Mouse (Mus musculus) lung, postnatal 25 days (tissue): ENCODE measurements around the gene Bcas3.

Source experiments
- DNase-seq: peaks from one replicate; pipeline ENCODE4 v3.0.0; 2022; ENCODE audit warnings: low spot score

The Bcas3 gene

DNA sequence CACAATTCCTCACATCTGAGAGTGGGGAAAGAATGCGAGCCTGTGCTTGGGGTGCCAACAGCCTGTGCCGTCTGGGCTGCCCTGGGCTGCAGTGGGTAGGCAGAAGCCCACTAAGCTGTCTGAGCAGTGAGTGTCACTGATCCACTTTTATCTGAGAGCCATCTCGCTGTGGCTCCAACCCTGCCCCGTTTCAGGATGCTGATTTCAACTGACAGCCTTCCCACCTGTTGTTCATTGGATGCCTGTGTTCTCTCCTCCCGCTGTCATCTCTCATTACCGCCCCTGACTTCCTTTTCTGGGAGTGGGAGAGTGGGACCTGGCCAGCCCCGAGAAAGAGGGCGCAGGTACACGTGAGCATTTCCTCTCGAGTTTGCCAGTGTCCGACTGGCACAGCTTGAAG is 398.2 kb downstream of the Bcas3 start:
- no peak for DNase-seq

DNA sequence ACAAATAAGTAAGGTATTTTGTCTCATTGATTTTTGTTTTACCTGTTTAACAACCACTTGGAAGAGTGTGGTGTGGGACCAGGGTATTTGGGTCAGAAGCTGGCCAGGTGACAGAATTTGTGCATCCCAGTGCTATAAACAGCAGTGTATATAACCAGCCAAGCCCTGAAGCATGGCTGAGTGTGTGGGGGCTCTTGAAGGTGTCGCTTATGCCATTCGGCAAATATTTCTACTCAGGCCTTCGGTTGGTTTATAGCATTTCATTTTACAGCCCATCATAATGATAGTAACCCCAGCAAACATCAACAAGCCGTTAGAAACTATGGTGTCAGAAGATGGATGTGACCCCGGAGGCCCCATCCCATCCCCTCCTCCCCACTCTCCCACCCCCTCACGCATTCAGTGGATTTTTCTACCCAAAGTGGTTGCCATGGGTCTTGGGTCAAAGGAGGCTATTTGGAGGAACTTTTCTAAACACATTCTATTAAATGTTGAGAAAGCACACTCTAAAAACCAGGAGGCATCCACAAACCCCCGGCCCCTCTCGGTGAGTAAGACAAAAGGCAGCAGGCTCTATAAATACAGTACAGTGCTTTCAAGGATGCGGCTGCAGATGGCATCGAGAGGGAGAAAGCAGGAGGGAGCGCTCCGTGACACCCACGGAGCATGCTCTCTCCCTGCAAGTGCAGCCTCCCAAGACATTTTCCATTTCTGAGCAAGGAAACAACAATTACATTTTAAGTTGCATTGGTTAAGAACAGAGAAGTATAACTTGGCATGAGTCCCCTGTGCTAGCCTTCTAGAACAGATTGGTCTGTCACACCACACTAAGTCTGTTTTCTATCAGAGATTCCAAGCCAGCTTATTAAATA is 401.9 kb downstream of the Bcas3 start:
- peak; percentile 31 for DNase-seq

DNA sequence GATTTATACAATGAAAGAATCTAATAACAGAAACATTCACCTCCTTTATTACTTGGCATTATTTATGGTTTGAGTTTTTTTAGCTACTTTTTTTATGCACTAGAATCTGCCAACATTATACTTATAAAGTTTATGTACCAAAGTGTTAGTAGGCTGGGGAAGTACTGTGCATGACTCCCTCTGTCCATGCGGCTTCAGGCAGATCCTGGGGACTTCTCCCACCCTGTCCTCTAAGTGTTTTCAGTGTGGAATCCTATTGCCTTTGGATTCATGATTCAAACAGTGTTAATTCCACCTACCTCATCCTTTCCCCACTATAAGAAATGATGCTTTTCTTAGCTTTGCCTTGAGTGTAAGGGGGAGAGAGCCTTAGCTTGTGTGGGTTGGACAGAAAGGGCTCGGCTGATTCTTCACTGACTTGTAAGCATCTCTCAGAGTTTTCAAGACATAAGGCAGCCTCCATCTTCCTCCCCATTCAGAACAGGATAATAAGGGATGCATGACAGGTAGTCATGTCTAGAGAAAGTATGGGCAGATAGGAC is 402.6 kb downstream of the Bcas3 start:
- no peak for DNase-seq

GRCm38 (mm10) chr11:85758891-85759290 is 405.9 kb downstream of the Bcas3 start:
- DNase-seq: no peak

DNA sequence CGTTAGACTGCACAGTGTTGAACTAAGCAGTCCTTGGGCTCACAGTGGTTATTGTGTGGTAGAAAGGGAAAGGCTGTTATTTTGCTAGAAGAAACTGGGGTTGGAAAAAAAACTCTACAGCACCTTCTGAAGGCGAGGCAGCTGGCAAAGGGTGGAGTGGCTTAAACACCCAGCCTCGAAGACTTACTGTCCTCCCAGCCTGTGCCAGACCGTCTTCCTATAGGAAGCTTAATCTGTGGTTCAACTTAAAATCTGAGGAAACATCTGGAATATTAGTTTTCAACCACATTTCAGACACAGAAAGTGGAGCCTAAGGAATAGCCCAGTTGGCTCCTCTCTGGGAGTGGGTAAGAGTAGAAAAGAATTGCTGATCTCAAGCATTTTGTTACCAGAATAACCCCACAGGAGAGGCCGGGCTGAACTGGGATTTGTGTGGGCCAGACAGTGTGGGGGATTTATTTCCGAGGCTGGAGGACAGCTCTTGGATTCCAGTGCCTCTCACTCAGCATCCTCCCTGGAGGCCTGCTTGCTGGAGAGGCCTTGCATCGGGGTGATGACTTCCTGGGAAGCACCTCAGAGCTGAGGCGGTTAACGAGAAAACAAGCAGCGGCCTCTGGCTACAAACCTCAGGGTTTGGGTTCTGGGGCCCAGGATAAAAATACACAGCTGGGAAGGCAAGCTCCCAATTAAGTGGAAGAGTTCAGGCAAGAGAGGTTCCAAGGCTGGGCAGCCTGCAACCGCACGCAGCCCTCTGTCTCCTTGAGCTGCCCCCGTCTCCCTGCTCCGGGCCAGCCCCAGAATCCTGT is 406.9 kb downstream of the Bcas3 start:
- DNase-seq: no peak

- peak; percentile 62 for DNase-seq
Observed at GRCm38 (mm10) chr11:85760486-85761141, 407.6 kb downstream of the Bcas3 start.

DNA sequence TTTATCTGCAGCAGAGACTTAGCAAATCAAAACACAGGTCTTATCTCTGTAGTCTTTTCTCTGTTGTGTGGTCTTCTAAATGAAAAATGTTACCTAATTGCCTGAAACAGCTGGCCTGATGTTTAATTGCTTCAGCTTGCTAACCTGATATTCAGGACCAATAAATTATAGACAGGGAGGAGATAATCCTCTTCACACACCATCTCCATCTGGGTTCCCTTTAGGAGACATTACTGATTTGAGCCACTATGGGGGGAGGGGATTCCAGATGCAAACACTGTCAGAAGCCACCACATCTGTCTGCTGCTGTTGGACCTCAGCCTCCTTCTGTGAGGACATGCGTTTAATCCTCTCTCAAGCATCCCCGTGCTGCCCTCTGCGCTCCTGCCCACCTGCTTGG is 408.2 kb downstream of the Bcas3 start:
- no peak for DNase-seq

GRCm38 (mm10) chr11:85763655-85764054 is 410.7 kb downstream of the Bcas3 start:
- no peak for DNase-seq

DNA sequence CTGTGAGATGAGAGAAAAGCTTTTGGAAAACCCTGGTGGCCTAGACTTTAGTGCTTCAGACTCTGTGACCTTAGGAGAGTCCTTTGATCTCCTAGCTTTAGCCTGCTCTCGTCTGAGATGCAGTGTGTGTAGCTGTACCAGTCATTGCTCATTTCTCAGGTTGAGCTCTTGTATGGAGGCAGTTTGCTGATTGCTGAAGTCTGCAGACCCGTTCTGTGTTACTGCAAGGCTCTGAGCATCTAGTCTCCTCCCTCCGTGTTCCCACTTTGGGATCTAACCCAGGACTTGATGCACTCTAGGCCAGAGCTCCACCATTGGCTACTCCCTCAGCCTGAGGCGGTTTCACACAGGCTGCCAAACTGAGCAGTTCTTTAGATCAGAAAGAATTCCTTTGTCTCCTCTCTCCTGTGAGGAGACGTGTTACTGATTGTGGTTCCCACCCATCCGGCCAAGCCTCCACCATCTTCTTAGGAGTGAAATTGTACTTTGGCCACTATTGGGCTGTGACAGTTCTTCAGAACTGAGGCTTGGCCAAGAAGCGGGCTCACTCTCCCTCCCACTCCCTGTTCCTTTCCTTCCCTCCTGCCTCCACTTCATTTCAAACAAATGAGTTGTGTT is 413.2 kb downstream of the Bcas3 start:
- DNase-seq: peak; percentile 43

- no peak for DNase-seq
Observed at GRCm38 (mm10) chr11:85766811-85767210, 413.8 kb downstream of the Bcas3 start.

DNA sequence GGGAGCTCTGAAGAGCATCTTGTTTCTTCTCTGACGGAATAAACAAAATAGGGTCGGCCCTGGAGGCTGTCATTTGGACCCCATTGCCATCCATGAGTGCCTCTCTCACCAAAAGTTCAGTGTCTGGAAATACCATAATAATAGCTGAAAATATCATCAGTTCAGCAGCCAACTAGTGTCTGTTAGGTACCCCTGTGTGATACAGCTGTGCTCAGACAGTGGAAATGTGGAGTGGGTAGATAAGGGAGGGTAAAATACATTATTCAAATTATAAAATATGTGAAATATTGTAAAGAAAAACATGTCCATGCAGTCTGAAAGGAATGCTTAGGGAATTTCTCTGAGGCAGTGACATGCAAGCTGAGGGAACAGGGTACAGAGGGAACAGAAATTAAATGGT is 416.8 kb downstream of the Bcas3 start:
- DNase-seq: no peak

DNA sequence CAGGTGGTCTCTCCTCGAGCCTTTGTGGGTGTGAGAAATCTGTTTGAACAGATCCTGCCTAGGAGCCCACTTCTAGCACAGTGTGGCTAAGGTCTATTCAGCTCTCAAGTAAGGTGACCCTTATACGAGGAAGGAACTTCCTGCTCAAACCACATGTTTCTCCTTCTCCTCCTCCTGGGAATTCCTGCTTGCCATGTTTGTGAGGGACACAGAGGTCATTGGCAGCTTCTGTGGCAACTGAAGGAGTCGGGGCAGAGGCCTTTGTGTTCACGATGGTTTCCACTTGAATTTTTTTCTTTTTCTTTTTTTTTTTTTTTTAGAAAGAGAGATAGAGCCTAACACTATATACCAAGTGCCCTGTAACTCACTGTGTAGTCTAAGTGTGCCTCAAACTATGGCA is 420.4 kb downstream of the Bcas3 start:
- no peak for DNase-seq

GRCm38 (mm10) chr11:85774707-85775106 is 421.7 kb downstream of the Bcas3 start:
- no peak for DNase-seq

DNA sequence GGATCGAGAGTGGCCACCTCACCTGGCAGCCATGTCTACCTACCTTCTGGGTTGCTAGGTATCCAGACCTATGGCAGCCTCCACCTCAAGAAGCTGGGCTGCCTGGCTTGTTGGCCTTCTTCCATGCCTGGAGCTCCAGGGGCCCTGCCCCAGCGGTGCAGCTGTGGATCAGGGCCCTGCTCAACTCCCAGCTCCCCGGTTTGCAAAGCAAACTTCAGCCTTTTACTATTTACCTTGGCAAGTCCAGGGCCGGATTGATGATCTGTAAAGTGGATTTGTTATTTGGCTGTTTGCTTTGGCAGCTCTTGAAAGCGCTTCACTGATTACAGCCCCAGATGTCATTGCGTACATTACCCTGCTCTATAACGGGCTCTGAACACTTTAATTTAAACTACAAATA is 422.5 kb downstream of the Bcas3 start:
- peak; percentile 81 for DNase-seq

DNA sequence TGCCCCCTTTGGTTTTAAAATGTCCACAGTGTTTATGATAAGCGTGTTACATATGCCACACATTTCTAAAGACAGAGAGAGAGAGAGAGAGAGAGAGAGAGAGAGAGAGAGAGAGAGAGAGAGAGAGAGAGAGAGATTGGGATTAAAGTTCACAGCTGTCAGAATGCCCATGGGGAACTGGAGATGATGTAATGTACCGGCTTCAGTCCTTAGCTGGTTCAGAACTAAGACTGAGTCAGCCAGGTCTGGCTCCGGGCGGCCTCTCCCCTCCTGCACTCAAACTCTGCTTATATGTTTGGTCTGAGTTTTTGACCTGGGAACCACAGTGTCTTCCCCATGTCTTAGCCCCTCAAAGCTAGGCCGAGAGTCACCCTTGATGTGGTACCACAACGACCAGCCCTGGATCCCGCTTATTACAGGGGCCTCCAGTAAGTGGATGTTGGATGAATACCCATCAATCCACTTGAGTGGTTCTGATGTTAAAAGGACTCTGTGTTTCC is 423.9 kb downstream of the Bcas3 start:
- DNase-seq: no peak

- peak; percentile 48 for DNase-seq
Observed at GRCm38 (mm10) chr11:85777950-85778349, 425.0 kb downstream of the Bcas3 start.

DNA sequence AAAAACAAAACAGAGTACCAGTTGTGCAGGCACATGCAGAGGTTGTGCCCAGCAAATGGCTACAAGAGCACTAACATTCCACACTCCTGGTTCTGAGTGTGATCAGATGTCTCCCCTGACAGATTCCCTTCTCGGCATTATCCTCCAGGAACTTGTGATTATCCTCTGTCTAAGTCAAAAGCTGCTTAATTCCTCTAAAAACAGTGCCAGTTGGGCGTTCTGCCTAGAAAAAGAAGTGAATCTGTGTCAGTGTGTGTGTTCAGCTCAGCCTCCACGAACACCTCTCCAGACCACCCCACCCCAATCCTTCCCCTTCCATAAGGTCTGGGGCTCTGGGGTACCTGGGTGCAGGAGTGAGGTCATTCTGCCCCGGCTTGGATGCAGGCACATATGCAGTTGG is 427.3 kb downstream of the Bcas3 start:
- DNase-seq: no peak

GRCm38 (mm10) chr11:85786113-85786718 is 433.2 kb downstream of the Bcas3 start:
- DNase-seq: no peak

DNA sequence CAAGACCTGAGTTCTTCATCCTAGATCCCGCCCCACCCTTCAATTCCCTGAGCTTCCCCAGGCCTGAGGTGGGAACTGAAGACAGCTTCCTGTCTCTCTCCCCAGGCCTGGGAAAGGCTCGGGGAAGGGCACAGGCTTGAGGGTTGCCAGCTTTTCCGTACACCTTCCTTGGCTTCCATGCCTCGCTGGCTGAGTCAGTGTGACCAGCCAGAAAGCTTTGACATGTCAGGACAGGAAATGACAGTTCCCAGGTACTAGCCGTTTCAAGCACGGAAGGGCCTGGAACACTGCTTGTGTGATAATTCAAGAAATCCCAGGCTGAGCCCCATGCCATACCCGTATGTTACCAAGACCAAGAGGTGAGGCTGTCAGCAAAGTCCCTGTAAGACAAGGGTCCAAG is 436.8 kb downstream of the Bcas3 start:
- no peak for DNase-seq

DNA sequence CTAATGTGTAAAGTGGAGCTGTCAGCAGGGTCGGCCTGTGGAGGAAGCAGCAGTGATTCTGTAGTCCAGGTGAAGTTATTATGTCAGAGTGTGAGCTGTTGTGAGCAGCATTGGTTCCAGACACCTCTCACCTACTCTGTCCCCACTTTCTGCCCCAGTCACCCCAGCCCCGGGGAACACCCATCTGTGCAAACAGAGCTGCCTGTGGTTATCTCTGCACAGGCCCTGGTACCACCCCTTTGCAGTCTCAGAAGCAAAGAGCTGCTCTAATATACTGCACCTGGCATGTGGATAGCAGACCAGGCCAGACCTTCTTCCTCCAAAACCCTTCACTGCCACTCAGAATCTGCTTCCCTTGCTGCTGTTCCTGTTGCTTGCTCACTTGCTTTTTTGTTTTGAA is 437.3 kb downstream of the Bcas3 start:
- DNase-seq: no peak

GRCm38 (mm10) chr11:85791212-85791611 is 438.2 kb downstream of the Bcas3 start:
- DNase-seq: no peak
